Mouse (Mus musculus) kidney, embryonic 14.5 days (tissue): ENCODE measurements around the gene Nudt17. TPM values are rescaled to one million over a fixed set of nuclear protein-coding genes. Genes with fewer than 3 reads are reported as not detected.

ENCODE experiments used
- polyA plus RNA-seq: library from polyadenylated mRNA; unstranded; fragments of >200 nt; fragmentation: Nextera tagmentation; extraction: Ambion mirVana; gene quantifications from 2 replicates; pipeline ENCODE4 v1.2.1, GENCODE M21; 2014

The Nudt17 gene
- polyA plus RNA-seq, 1 experiment from 2014 or later = 10.8 TPM

Other genes with a start within 250 kb of the Nudt17 start
- 0.20 and 0.30 TPM in 2 replicates for gene Hfe2, start 183.4 kb downstream of the Nudt17 start, polyA plus RNA-seq
- 91.1 and 148 TPM in 2 replicates for gene Txnip, start 150.6 kb downstream of the Nudt17 start, polyA plus RNA-seq
- gene Gm16253, start 131.6 kb downstream of the Nudt17 start, polyA plus RNA-seq = 0.72 and 1.3 TPM in 2 replicates
- gene Polr3gl, start 114.4 kb downstream of the Nudt17 start, polyA plus RNA-seq = 18.0 and 22.3 TPM in 2 replicates
- gene Ankrd34a, start 111.9 kb downstream of the Nudt17 start, polyA plus RNA-seq = 1.8 and 2.4 TPM in 2 replicates
- gene Lix1l, start 107.4 kb downstream of the Nudt17 start, polyA plus RNA-seq = 5.8 and 7.0 TPM in 2 replicates
- 167 and 236 TPM in 2 replicates for gene Rbm8a, start 78.6 kb downstream of the Nudt17 start, polyA plus RNA-seq
- gene Pex11b, start 73.2 kb downstream of the Nudt17 start, polyA plus RNA-seq = 55.8 and 59.6 TPM in 2 replicates
- gene Gm42957, start 73.1 kb downstream of the Nudt17 start, polyA plus RNA-seq = not detected in 2 replicates
- gene Itga10, start 63.0 kb downstream of the Nudt17 start, polyA plus RNA-seq = 0.73 and 1.1 TPM in 2 replicates
- gene Ankrd35, start 38.4 kb downstream of the Nudt17 start, polyA plus RNA-seq = 0.33 and 0.37 TPM in 2 replicates
- 36.5 and 55.7 TPM in 2 replicates for gene Pias3, start 12.2 kb downstream of the Nudt17 start, polyA plus RNA-seq
- gene Polr3c, start 19.1 kb upstream of the Nudt17 start, polyA plus RNA-seq = 30.3 and 38.5 TPM in 2 replicates
- gene Rnf115, start 19.1 kb upstream of the Nudt17 start, polyA plus RNA-seq = 49.6 and 72.1 TPM in 2 replicates
- gene Pdzk1, start 120.7 kb upstream of the Nudt17 start, polyA plus RNA-seq = 36.0 and 63.3 TPM in 2 replicates
- gene Cd160, start 120.8 kb upstream of the Nudt17 start, polyA plus RNA-seq = 0.08 and 0.17 TPM in 2 replicates
- 5.6 TPM in 2 replicates for gene Gja5, start 196.1 kb upstream of the Nudt17 start, polyA plus RNA-seq
- gene Gpr89, start 196.8 kb upstream of the Nudt17 start, polyA plus RNA-seq = 47.3 and 50.9 TPM in 2 replicates
- 0.16 and 0.20 TPM in 2 replicates for gene Gja8, start 217.5 kb upstream of the Nudt17 start, polyA plus RNA-seq